Mouse (Mus musculus) central nervous system, embryonic 11.5 days (tissue): ENCODE measurements around the gene Map3k14. TPM values are rescaled to one million over a fixed set of nuclear protein-coding genes. Genes with fewer than 3 reads are reported as not detected.

ENCODE experiments used
- polyA plus RNA-seq: library from polyadenylated mRNA; depleted of rRNA; stranded (reverse); fragments of >200 nt; gene quantifications from 2 replicates; pipeline ENCODE4 v1.2.3, GENCODE M21; 2012; rRNA removed

Map3k14 gene
- polyA plus RNA-seq: 5.6 and 5.7 TPM in 2 replicates

GRCm38 (mm10) chr11:103267346-103268219 lies at the start of gene Map3k14:
Gene Map3k14 (minus strand): TSS chr11:103267472.

GRCm38 (mm10) chr11:103217790-103218516 lies 49.3 kb downstream of the Map3k14 start, which contains the start of gene Spata32:
Gene Spata32 (minus strand): TSS chr11:103218432.

GRCm38 (mm10) chr11:103208458-103208857 lies 58.8 kb downstream of the Map3k14 start, which contains the start of gene 1700023F06Rik:
Gene 1700023F06Rik (minus strand): TSS chr11:103208558.

GRCm38 (mm10) chr11:103170494-103171285 lies 96.6 kb downstream of the Map3k14 start, which contains the start of gene Fmnl1:
Gene Fmnl1 (plus strand): TSS chr11:103171107.

Other genes with a start within 250 kb of the Map3k14 start
- gene Nmt1, start 239.3 kb downstream of the Map3k14 start, polyA plus RNA-seq: 35.3 and 49.5 TPM in 2 replicates
- gene Dcakd, start 239.1 kb downstream of the Map3k14 start, polyA plus RNA-seq: 161 and 243 TPM in 2 replicates
- gene Plcd3, start 165.8 kb downstream of the Map3k14 start, polyA plus RNA-seq: 2.2 and 2.3 TPM in 2 replicates
- gene Acbd4, start 165.8 kb downstream of the Map3k14 start, polyA plus RNA-seq: 5.4 and 15.2 TPM in 2 replicates
- 15.4 and 25.5 TPM in 2 replicates for gene Hexim1, start 151.2 kb downstream of the Map3k14 start, polyA plus RNA-seq
- 6.7 and 6.9 TPM in 2 replicates for gene Hexim2, start 135.0 kb downstream of the Map3k14 start, polyA plus RNA-seq
- gene Fmnl1, start 96.4 kb downstream of the Map3k14 start, polyA plus RNA-seq: 1.7 and 2.4 TPM in 2 replicates
- gene 1700023F06Rik, start 58.9 kb downstream of the Map3k14 start, polyA plus RNA-seq: 0.11 and 0.12 TPM in 2 replicates
- 0.05 TPM in 1 of 2 replicates, not detected in the other for gene Spata32, start 49.0 kb downstream of the Map3k14 start, polyA plus RNA-seq
- gene Arhgap27, start 96.2 kb upstream of the Map3k14 start, polyA plus RNA-seq: 4.8 and 7.0 TPM in 2 replicates
- 10.6 and 10.7 TPM in 2 replicates for gene Plekhm1, start 145.2 kb upstream of the Map3k14 start, polyA plus RNA-seq
- not detected in 2 replicates for gene Lrrc37a, start 237.1 kb upstream of the Map3k14 start, polyA plus RNA-seq